Mouse (Mus musculus) limb, embryonic 11.5 days (tissue): ENCODE measurements around the gene Sltm. TPM values are rescaled to one million over a fixed set of nuclear protein-coding genes. Genes with fewer than 3 reads are reported as not detected.

ENCODE experiments used
- ATAC-seq: fragments of 200-750 bp; cut with Nextera tagmentation; 2 replicates; pipeline ENCODE4 v1.8.0; 2017; ENCODE audit warnings: low read depth; ENCODE audit not compliant: insufficient number of reproducible peaks, low FRiP score, low TSS enrichment
- DNase-seq: peaks from one replicate; pipeline ENCODE4 v3.0.0-alpha.2; 2015; ENCODE audit warnings: low spot score
- H3K27ac ChIP-seq: fragments of 300-500 bp; sonication (generic); replicated peaks from 2 replicates; pipeline ENCODE4 v1.5.1; 2014; ENCODE audit warnings: low read depth, mild to moderate bottlenecking, low read length
- H3K27me3 ChIP-seq: fragments of 300-500 bp; sonication (generic); 2 replicates; pipeline ENCODE4 v1.6.1; 2014; ENCODE audit warnings: mild to moderate bottlenecking, low read length, mixed read lengths; ENCODE audit not compliant: control insufficient read depth, insufficient read depth
- H3K36me3 ChIP-seq: fragments of 300-500 bp; sonication (generic); 2 replicates; pipeline ENCODE4 v1.6.1; 2014; ENCODE audit warnings: mild to moderate bottlenecking, low read length, moderate library complexity, mixed read lengths; ENCODE audit not compliant: control insufficient read depth, insufficient read depth
- H3K4me1 ChIP-seq: fragments of 300-500 bp; sonication (generic); 2 replicates; pipeline ENCODE4 v1.6.1; 2014; ENCODE audit warnings: low read length, mixed read lengths; ENCODE audit not compliant: control insufficient read depth, insufficient read depth
- H3K4me2 ChIP-seq: fragments of 300-500 bp; sonication (generic); 2 replicates; pipeline ENCODE4 v1.6.1; 2014; ENCODE audit warnings: low read depth, mild to moderate bottlenecking, moderate library complexity; ENCODE audit not compliant: severe bottlenecking
- H3K4me3 ChIP-seq: fragments of 300-500 bp; sonication (generic); 2 replicates; pipeline ENCODE4 v1.5.1; 2014; ENCODE audit warnings: low read depth, low read length
- H3K9ac ChIP-seq: fragments of 300-500 bp; sonication (generic); 2 replicates; pipeline ENCODE4 v1.6.1; 2014; ENCODE audit warnings: mild to moderate bottlenecking, low read length
- H3K9me3 ChIP-seq: fragments of 300-500 bp; sonication (generic); 2 replicates; pipeline ENCODE4 v1.6.1; 2016; ENCODE audit warnings: low read length; ENCODE audit not compliant: control insufficient read depth
- WGBS: fragments of 180-500 bp; shearing (Covaris S2); extraction: QIAGEN DNeasy Blood & Tissue Kit; methylation state at CpG from one replicate; pipeline ENCODE4 v1.1.7; 2014; 5-methylcytosine and 5-hydroxymethylcytosine counted together
- polyA plus RNA-seq: library from polyadenylated mRNA; unstranded; fragments of >200 nt; fragmentation: Nextera tagmentation; extraction: Ambion mirVana; gene quantifications from 2 replicates; pipeline ENCODE4 v1.2.1, GENCODE M21; 2014

The Sltm gene
- polyA plus RNA-seq, 1 experiment from 2014 or later = 70.1 TPM

DNA sequence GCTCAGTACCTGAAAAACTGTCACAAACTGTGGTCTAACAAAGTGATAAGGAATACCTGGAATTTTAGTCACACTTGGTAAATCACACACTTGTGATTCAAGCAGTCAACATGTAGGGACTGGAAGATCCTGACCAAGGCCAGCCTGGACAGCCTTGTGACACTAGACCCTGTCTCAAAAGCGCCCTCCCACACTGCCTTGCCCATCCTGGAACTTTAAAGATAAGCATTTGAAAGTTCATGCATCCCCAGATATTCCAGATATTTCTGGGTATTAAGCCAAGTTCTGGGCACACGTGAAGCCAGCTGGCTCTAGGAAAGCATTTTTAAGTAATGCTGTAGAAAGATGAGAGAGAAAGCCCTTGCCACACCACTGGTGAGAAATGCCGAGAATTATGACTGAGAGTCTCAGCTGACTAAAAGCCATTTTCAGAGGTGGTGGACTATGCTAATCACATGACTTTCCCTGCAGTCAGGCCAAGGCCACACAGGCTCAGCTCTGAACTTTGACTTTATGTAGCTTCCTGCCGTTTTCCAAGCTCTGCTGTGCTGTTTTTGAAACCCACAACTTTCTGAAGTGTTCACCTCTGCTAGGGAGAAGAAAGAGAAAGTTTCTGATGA, 32.5 kb upstream of the Sltm start:
- no peak for ATAC-seq
- Histone ChIP-seq H3K27me3 (no peaks in the 10 kb centered on the region), H3K36me3 (no peaks in the 10 kb centered on the region), H3K27ac (no peak overlapping the region), H3K4me2 (no peak overlapping the region), H3K9me3 (no peaks in the 10 kb centered on the region), H3K4me1 (no peaks in the 10 kb centered on the region), H3K4me3 (no peak overlapping the region), H3K9ac (no peak overlapping the region)
- 79% methylated on average over 4 of the region's 4 CpGs for WGBS
- DNase-seq = no peak

- no peak for ATAC-seq
Observed at GRCm38 (mm10) chr9:70510998-70511583, 31.5 kb upstream of the Sltm start.

GRCm38 (mm10) chr9:70511681-70512080, 30.9 kb upstream of the Sltm start:
- 83% methylated on average over 7 of the region's 7 CpGs for WGBS
- no peak overlapping the region for H3K27ac ChIP-seq
- no peak overlapping the region for H3K9ac ChIP-seq
- no peaks in the 10 kb centered on the region for H3K9me3 ChIP-seq
- H3K4me2 ChIP-seq = no peak overlapping the region
- H3K27me3 ChIP-seq = no peaks in the 10 kb centered on the region
- no peaks in the 10 kb centered on the region for H3K36me3 ChIP-seq
- no peak for DNase-seq
- H3K4me3 ChIP-seq = no peak overlapping the region
- no peaks in the 10 kb centered on the region for H3K4me1 ChIP-seq
- no peak for ATAC-seq

More at GRCm38 (mm10) chr9:70510998-70511583, 31.5 kb upstream of the Sltm start:
- Histone ChIP-seq H3K4me1 (no peaks in the 10 kb centered on the region), H3K9me3 (no peaks in the 10 kb centered on the region), H3K27ac (no peak overlapping the region), H3K9ac (no peak overlapping the region), H3K4me3 (no peak overlapping the region), H3K27me3 (no peaks in the 10 kb centered on the region), H3K4me2 (no peak overlapping the region), H3K36me3 (no peaks in the 10 kb centered on the region)
- 63% methylated on average over 10 of the region's 10 CpGs for WGBS
- no peak for DNase-seq

DNA sequence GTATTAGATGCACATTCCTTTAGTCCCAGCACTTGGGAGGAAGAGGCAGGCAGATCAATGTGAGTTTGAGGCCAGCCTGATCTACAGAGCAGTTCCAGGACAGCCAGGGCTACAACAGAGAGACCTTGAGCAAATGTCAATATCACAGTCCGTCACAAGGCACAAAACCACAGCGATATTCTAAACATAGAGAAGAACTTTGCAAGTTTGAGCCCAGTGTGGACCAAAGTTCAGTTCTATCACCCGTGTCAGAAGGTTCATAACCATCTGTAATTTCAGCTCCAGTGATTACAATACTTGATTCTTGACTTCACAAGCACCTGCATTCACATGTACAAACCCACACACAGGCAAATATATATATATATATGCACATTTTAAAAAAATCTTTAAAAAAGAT, 21.9 kb upstream of the Sltm start:
- no peak overlapping the region for H3K27ac ChIP-seq
- no peak for DNase-seq
- H3K9me3 ChIP-seq = no peaks in the 10 kb centered on the region
- no peak overlapping the region for H3K4me3 ChIP-seq
- H3K9ac ChIP-seq = no peak overlapping the region
- no peak for ATAC-seq
- H3K4me1 ChIP-seq = no peaks in the 10 kb centered on the region
- H3K36me3 ChIP-seq = no peaks in the 10 kb centered on the region
- H3K4me2 ChIP-seq = no peak overlapping the region
- WGBS = 82% methylated on average over 3 of the region's 3 CpGs
- no peaks in the 10 kb centered on the region for H3K27me3 ChIP-seq

DNA sequence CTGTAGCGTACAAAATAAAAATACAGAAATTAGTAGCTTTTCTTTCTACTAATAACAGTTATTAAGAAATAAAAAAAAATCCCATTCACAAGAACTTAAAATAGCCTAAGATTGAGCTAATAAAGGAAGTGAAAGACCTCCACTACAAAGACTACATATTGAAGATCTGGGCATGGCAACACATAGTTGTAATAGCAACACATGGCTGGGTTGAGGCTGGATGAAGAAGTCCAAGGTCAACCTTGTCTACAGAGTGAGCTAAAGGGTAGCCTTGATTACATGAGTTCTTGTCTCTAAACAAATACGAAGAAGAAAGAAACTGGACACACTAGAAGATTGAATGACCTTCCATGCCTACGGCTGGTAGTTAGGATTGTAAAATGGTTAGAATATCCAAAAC, 18.7 kb upstream of the Sltm start:
- Histone ChIP-seq H3K27ac (no peak overlapping the region), H3K36me3 (no peaks in the 10 kb centered on the region), H3K4me2 (no peak overlapping the region), H3K9ac (no peak overlapping the region), H3K4me3 (no peak overlapping the region), H3K9me3 (no peaks in the 10 kb centered on the region), H3K4me1 (no peaks in the 10 kb centered on the region), H3K27me3 (no peaks in the 10 kb centered on the region)
- WGBS = 91% methylated on average over 3 of the region's 3 CpGs
- DNase-seq = no peak
- ATAC-seq = no peak

- H3K36me3 ChIP-seq = no peaks in the 10 kb centered on the region
- no peak overlapping the region for H3K9ac ChIP-seq
- H3K27me3 ChIP-seq = no peaks in the 10 kb centered on the region
- H3K4me1 ChIP-seq = no peaks in the 10 kb centered on the region
- no peak overlapping the region for H3K4me2 ChIP-seq
- no peaks in the 10 kb centered on the region for H3K9me3 ChIP-seq
- H3K27ac ChIP-seq = no peak overlapping the region
- 87% methylated on average over 7 of the region's 7 CpGs for WGBS
- ATAC-seq (no peak), DNase-seq (no peak)
- H3K4me3 ChIP-seq = no peak overlapping the region
Observed at GRCm38 (mm10) chr9:70524366-70524765, 18.2 kb upstream of the Sltm start.

DNA sequence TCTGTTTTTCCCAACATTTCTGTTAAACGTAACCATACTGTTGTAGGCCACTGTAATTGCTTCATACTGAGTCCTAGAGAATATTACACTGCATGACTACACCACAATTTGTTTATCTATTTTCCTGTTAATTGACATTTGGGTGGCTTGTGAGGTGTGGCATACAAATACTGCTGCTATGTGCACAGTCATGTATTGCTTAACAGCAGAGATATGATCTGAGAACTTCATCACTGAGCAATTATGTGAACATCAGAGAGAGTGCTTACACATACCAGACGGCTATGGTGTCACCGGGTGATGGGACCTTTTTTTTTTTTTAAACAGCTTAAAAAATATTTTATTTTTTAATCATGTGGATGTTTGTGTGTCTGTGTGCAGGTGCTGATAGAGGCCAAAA, 9.2 kb upstream of the Sltm start:
- Histone ChIP-seq H3K27me3 (no peaks in the 10 kb centered on the region), H3K9me3 (no peaks in the 10 kb centered on the region), H3K36me3 (no peaks in the 10 kb centered on the region), H3K4me1 (no peaks in the 10 kb centered on the region), H3K27ac (no peak overlapping the region), H3K9ac (no peak overlapping the region), H3K4me3 (no peak overlapping the region), H3K4me2 (no peak overlapping the region)
- DNase-seq = no peak
- no peak for ATAC-seq
- WGBS = 83% methylated on average over 3 of the region's 3 CpGs

DNA sequence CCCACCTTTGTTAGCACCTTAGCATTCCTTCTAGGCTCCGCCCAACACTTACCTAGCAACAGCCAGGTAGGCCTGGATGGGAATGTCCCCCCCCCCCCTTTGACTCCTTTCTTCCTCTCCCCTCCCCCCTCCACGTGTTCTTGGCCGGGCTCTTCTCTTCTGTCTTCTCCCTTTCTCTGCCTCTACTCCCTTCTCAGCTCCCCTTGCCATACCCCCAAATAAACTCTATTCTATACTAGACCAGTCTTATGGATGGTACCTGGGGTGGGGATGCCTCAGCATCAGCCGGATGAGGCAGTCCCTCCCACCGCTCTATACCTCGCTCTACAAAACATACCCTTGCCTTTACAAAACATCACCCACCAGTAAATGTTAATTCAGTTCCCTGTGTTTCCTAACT, 970 bp upstream of the Sltm start:
- no peak overlapping the region for H3K9ac ChIP-seq
- WGBS = 9% methylated on average over 6 of the region's 6 CpGs
- no peaks in the 10 kb centered on the region for H3K4me1 ChIP-seq
- no peaks in the 10 kb centered on the region for H3K9me3 ChIP-seq
- H3K27me3 ChIP-seq = no peaks in the 10 kb centered on the region
- peak overlapping the region; percentile 56 for H3K4me2 ChIP-seq
- no peak overlapping the region for H3K27ac ChIP-seq
- DNase-seq (no peak), ATAC-seq (0 out of 2 replicates have a peak, but pooled peaks have one; percentile 53)
- H3K4me3 ChIP-seq = peak overlapping the region; percentile 87
- H3K36me3 ChIP-seq = no peaks in the 10 kb centered on the region
